Mouse (Mus musculus): Measurements from ENCODE around the gene Pde11a.

Pde11a gene

DNA sequence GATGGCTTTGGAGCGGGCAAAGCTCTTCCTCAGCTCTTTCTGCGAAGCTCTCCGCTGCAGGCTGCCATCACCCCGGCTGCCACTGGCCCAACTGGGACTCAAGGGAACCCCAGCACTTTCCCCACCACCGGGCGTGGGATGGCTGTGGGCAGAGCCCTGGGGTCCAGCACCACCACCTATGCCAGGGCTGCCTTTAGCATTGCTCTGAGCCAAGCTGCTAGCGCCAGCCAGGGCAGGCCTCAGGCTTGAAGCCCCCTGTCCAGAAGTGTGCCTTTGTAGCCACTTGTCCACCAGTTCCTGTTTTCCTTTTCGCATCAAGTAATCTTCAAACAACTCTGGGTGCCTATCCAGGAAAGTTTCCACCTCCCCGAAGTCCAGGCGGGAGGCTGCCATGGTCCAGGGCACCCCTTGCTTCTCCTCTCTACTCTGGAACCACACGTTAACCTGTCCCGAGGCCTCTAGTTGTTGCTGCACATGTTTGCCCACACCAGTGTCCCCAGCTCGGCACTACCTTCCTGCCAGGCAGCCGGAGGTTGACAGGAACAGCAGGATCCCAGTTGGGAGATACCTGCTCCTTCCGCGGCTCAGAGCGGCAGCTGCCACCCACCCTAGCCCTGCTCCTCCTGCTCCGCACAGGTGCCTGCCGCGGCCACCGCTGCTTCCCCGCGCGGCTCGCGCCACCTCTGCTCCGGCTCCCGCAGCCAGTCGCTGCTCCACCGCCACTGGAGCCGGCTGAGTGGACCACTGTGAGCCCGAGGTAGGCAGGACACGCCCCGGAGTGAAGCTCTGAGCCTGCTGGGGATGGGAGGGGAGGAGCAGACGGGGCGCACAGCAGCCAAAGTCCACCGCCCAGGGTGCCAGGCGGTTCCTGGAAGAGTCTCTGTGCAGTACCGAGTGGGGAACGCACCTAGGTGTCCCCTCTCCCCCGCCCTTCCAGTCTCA lies at the start of gene Pde11a:
TSS of gene Pde11a (minus strand) at position 560 of the 942 bp plus-strand sequence.
- DNase-seq (ENCODE audit: low spot score), result peak; percentile 34

DNA sequence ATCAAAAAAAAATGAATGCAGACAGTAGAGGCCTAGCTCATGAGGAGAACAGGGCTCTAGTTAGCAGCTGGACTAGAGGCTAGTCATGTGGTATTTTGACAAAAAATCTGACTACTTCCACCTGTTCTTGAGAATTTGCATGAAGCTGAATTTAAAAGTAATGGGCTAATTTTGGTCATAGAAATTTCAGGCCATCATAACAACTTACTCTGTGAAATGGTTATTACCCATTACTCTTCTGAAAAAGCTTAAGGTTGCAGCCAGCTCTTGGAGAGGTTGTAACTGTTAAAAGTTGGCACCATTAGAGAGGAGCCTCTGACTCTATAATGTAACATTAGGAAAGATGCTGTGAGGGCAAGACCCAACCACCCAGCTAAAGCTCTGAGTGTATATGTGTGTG lies 48.0 kb upstream of the Pde11a start:
- no peak for DNase-seq (ENCODE audit: low spot score)

DNA sequence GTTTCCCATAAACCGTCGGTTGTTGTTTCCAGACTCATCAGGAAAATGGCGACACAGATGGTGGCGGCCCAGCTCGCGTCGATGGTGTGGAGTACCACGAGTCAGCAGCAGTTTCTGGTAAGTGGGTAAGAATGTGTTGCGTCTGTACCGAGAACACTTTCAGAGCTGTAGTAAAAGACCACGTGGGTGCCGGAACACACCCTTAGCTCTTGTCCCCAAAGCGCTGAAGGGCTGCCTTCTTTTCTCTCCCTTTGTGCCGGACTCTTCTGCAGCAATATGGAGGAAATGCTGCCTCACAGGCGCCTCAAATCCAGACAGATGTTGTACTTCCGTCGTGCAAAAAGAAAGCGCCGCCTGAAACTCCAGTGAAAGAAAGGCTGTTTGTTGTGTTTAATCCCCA lies 40.1 kb upstream of the Pde11a start:
- no peak for DNase-seq (ENCODE audit: low spot score)

DNA sequence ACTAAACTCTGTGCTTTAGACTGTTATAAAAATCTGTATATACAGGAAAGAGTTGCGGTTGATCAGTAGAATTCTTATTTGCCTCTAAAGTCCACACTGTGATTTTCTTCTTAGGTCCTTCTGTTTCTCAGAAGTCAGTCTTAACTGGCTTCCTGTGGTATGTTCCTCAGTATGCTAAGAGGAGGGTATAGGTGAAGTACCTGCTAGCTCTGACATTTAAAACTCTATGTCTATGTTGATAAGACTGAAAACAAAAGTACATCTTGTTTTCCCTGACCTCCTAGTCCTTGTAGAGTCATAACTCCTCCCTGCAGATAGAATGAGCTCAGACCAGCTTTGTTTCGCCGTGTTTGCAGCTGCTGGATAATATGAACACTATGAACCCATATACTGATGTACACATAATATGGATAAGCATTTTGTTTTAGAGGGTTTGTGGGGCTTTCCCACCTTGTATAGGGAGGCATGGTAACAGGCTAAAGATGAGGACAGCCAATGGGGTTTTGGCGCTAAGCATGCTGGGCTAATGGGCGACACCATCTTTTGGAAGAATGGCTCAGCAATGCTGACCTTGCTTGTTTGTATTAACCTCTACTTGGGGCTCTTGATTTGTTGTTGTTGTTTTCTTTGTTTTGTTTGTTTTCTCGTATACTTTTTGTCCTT lies 36.1 kb upstream of the Pde11a start:
- DNase-seq (ENCODE audit: low spot score), result no peak

DNA sequence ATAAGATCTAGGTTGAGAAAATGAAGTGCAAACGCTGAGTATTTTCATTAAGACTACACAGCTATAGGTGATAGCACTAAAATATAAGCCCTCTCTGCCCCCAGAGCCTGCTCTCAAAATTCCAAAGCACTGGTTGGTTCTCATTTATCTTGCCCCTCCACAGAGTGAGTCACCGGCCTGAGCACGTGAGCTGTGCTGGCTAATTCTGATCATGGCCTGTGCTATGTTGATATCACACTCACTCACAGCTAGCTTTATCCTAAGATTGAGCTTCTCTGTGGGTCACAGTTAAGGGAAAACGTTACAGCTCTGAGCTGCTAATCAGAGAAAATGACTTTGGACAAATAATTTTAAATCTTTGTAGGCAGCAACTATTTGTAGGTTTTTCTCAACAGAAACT lies 33.7 kb upstream of the Pde11a start:
- DNase-seq (ENCODE audit: low spot score), result no peak

DNA sequence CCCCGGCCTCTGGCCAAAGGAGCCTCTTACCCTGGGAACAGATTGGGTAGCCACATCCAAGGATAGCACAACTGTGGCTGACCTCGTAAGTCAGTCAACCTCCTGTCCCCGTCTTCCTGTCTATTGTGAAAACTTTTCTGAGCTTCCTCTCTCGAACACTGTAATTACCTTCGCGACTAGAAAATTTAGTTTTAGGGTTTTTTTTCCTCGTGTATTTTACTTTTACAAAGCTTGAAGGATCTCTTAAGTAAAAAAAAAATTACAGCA lies 32.0 kb upstream of the Pde11a start:
- DNase-seq (ENCODE audit: low spot score), result no peak

DNA sequence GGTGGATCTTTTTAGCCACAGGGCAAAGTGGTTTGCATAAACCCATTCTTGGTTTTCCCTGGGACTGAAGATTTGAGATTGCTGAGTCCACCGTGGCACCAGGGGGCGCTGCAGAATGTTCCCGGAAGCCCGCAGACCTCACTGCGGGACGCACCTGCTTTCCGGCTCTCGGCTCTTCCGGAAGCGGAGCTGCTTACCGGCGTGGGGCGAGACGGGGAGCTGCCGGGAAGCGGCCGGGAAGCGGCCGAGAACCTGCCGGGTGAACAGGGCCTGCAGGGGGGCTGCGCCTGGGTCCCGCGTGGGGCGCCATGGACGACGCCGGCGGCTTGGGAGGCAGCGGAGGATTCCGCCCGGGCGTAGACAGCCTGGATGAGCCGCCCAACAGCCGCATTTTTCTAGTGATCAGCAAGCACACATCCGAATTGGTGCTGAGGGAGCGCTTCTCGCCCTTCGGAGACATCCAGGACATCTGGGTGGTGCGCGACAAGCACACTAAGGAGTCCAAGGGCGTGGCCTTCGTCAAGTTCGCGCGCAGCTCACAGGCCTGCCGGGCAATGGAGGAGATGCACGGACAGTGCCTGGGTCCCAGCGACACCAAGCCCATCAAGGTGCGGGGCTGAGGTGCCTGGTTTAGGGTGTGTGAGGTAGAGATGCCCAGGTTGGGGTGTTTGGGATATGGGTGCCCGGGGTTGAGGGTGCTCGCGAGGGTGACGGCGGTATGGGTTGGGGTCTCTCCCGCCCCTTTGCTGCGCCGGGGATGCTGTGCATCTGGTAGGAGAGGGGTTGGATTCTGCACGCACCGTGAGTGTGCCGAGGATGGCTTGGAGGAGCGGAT lies 31.5 kb upstream of the Pde11a start, which contains the start of gene Rbm45:
TSS of gene Rbm45 (plus strand) at position 164 of the 835 bp plus-strand sequence.
- DNase-seq (ENCODE audit: low spot score), result peak; percentile 92

DNA sequence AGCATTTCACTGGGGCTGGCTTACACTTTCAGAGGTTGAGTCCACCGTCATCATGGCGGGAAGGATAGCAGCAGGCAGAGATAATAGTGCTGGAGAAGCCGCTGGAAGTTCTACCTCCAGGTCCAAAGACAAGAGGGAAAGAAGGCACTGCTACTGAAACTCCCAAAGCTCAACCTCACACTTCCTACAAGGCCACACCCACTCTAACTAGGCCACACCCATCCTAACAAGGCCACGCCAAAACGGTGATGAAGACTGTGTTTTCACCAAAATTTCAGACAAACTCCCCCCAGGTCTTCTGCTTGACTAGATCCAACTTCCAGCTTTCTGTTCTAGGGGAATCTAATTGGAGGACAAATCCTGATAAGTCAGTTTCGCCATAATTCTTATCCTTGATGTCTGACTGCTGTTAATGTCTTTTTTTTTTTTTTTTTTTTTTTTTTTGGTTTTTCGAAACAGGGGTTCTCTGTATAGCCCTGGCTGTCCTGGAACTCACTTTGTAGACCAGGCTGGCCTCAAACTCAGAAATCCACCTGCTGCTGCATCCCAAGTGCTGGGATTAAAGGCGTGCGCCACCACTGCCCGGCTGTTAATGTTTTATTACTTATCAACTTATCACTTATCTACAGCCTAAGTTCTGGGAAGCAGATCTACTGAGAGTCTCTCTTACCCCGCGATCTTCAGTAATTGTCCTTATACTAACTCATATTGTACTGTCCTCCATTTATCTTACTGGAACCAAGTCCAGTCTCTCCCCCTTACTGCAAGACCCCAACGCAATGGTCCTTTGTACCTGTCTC lies 30.5 kb upstream of the Pde11a start:
- no peak for DNase-seq (ENCODE audit: low spot score)

DNA sequence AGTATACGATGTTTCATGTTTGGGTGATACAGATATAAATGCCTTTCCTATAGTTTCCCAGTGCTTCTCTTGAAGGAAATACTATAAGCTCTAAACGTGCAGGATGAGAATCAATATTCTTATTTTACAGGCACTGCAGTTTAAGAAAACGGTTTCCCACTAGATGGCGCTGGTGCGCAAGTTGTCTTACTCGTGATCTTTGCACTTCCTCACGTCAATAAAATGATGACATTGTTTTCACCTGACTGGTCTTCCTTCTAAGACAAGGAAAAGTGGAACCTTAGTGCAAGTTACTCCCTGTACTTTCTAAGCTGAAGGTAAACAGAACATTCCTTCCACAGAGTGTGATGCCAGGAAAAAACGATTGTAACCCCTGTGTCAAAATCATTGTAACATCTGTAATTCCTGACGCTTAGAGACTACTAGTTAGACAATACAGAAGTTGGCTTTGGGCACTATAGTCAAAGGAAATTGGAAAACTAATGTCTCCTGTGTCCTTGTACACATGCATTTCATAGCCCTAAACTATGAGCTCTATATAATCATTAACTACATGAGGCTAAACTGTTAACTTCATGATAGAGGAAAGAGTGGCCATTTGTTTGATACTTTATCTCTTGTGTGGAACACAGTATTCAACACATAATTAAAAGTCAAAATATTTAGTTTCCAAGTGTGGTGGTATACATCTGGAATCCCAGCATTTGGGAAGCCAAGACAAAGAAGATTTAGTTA lies 28.8 kb upstream of the Pde11a start:
- DNase-seq (ENCODE audit: low spot score), result peak; percentile 93

DNA sequence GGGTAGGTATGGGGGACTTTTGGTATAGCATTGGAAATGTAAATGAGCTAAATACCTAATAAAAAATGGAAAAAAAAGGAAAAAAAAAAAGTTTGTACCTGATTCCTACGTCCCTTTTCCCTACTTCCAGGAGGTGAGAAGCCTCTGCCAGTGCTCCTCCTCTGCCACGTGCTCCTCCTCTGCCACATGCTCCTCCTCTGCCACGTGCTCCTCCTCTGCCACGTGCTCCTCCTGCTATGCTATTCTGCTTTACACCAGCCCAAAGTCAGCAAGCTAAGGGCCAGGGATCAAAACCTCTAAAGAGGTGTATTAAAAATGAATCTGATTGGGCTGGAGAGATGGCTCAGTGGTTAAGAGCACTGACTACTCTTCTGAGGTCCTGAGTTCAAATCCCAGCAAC lies 27.2 kb upstream of the Pde11a start:
- no peak for DNase-seq (ENCODE audit: low spot score)

DNA sequence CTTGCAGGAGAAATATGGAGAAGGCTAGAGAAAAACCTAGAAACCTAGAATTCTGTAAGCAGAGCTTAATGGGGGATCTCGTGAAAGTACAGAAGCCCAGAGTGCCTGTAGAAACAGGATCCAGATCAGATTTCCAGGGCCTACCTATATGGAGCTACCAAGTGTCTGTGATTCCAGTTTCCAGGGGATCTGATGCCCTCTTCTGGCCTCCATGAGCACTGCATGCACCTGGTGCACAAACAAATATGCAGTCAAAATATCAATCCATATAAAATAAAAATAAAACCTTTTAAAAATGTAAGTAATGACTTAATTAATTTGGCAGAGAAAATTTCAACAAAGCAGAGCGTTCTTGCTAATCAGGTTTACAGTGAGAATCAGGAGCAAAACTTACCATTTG lies 23.5 kb upstream of the Pde11a start:
- DNase-seq (ENCODE audit: low spot score), result peak; percentile 61

DNA sequence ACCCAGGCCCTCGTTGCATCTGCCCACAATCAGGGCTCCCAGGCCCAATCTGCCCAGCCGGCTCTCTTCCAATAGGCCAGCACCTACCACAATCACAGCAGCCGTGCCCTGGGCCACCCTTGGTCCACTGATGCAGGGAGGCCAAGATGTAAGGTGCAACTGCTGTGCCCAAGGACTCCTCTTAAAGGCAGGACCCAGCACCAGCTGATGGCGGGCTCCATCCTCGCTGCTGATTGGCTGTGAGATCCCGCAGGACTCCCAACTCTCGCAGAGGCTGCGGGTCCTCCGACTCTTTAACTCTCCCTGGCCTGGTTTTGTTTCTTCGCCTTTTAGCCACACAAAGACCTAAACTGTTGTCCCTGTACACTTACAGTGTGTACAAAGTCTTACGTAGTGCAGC lies 21.7 kb upstream of the Pde11a start, which contains the start of gene Cyct:
TSS of gene Cyct (minus strand) at position 225 of the 400 bp plus-strand sequence.
- DNase-seq (ENCODE audit: low spot score), result no peak

DNA sequence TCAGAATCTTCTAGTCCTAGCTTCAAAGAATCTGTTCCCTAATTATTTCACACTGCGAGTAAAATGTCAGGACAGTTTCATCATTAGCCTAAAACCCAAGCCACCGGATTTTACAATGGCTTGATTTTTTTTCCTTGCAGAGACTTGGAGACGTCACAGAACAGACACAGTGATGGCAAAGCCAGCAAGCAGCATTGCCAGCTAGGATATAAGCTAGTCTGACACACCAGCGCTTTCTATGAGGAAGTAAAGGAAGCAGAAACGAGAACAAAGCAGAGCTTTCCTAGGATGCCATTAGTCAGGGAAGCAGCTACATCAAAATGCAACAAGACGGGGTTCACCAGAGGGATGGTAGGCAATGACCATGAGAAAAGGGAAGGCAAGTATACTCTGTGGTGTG lies 9.3 kb upstream of the Pde11a start:
- DNase-seq (ENCODE audit: low spot score), result no peak

DNA sequence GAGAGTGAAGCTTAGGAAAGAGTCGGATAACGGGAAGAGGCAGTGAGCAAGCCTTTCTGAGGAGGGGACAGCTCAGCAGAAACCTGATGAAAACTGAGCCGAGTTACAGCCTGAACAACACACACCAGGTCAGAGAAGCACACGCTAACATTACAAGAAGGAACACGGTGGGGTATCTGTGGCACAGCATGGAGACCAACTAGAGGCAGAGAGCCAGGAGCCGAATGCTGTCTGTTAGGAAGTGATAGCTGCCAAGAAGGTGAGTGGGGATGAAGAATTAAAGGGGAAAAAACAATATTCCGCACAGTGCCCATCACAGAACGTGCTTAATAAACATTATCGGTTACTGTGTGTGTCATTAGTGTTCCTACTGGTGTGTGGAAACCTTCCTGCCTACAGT lies 3.6 kb upstream of the Pde11a start:
- no peak for DNase-seq (ENCODE audit: low spot score)

DNA sequence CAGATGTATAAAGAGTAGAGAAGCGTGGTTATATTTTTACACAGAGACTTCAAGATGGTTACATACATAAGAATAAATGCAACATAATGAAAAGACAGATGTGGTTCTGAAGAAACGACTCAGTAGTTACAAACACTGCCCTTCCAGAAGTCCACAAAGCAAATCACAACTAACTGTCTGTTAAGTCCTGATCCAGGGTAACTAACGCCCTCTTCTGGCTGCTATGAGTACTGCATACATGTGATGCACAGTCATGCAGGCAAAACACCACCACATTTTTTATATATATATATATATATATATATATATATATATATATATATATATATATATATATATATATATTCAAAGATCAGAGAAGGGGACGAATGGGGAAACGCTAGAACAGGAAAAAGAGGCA lies 4.0 kb downstream of the Pde11a start:
- no peak for DNase-seq (ENCODE audit: low spot score)

DNA sequence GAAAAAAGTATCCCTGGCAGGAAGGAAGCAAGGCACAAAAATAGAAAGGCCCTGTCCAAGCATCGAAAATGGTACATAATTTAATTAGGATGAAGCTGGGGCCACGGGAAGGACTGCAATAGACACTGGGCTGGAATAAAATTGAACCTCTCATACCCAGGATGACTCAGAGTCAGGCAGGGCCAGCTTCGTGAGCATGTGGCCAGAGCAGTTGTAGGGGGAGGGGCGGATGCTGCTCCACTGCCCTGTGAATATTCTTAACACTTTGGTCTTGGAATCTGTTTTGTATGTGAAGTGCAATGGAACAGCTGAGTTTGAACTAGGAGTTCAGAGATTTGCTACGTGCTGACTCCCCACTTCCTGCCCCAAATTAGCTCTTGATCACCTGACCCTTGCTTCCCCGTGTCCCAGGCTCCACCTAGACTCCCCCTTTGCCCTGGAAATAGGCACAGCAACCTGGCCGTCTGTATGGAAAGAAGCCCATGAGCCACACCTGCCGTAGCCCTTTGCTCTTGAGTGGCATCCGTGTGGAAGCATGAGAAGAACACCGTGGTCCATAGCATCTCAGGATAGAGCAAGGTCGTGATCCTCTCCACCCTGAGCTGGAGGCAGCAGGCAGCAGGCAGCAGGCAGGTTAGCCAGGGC lies 6.3 kb downstream of the Pde11a start:
- DNase-seq (ENCODE audit: low spot score), result no peak

DNA sequence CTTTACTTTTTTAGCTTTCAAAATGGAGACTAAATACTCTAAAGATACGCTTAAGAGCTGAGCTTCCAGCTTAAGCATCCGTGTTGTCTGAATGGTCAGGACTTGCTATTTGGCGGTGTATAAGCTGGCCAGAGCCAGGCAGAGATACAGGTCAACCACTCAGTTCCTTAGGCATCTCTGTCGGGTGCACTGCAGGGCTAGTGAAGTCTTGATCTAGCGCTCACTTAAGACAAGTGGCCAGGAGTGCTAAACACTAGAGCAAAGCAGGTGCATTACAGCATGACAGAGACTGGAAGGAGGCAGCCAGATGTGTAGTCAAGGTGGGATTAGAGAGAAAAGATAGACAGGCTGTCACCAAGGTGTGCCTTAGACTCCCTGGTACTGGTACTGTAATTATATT lies 8.5 kb downstream of the Pde11a start:
- DNase-seq (ENCODE audit: low spot score), result no peak

DNA sequence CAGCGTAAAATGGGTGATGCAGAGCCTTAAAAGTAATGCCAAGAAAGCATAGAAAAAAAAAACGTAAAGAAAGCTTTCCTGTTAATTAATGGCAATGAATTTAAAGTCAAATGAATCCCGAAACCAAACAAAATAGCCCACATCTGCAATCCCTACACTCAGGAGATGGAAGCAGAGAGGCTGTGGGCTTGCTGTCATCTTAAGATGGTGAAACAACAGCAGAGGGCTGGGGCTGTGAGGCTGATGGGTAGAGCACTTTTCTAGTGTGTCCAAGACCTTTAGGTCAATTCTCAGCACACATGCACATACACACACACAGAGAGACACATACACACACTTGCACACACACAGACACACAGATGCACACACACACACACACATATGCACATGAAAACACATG lies 12.4 kb downstream of the Pde11a start:
- DNase-seq (ENCODE audit: low spot score), result no peak

DNA sequence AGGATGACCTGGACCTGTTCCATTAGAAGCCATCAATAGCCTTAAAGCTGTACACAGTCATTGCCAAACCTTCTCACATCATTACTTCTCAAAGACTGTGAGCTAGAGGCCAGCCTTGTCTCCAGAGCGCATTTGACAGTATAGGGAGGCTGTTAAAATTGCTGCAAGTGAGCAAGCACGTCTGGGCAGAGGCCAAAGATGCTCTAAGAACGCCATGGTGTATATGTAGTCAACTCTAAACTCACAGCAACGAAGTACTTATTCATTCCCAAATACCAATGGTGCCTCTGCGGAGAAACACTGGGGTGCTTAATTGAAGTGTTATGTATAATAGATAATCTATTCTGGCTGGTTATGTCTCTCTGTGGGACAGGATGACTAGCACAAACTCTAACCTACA lies 14.1 kb downstream of the Pde11a start:
- DNase-seq (ENCODE audit: low spot score), result no peak

DNA sequence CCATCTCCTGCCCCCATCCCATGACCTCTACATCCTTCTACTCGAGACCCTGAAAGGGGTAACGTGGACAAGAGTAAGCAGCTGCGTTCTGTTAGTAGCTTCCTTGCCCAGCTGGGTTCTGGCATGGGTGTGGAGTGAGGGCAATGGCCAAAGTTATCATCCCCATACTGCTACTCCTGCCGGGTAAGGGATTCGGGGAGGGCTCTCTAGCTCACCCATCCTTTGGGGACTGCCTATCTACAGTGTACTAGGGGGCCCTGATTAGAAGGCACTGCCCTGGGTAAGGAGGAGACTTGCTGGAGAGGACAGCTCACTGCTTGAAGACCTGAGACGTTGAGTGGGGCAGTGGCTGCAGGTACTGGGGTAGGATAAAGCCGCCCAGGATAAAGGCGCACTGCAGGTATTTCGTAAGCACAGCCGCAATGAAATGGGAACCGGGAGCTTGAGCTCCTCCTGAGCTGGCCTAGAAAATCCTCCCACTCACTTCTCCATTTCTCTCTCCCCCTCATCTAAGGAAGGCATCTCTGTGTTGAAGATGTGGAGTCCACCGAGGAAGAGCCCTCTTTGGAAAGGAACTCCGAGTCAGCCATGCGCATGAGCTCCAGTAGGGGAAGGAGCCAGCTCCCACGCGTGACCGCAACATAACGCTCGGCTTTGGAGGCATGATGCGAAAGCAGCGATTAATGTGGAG lies 15.2 kb downstream of the Pde11a start:
- DNase-seq (ENCODE audit: low spot score), result no peak
